Mouse (Mus musculus) liver, adult (tissue): ENCODE results near the gene Adarb2.

Experiments used
- GATA4 ChIP-seq: IDR thresholded peaks from 2 replicates; pipeline ENCODE4 v1.6.1; 2014; ENCODE audit warnings: mild to moderate bottlenecking, low read length; ENCODE audit not compliant: insufficient replicate concordance

Gene Adarb2

DNA sequence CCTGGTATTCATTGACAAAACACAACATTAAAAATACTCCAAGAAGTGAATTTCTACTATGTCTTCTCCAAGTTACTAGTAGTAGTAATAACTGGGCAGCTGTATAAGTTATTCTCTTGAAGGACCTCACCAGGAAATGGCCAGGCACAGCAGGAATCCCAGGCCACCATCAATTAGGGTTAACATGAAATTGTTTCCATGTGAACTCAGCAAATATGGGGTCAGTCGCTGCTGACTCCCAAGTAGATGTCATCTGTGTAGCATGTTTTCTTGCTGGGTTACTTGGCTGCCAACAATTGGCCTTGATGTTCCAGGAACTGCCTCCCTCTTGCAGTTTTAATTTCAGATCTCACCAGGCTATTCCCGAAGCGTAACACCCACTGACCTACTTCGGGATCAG lies 248.9 kb downstream of the Adarb2 start:
- no peak for TF ChIP-seq GATA4

DNA sequence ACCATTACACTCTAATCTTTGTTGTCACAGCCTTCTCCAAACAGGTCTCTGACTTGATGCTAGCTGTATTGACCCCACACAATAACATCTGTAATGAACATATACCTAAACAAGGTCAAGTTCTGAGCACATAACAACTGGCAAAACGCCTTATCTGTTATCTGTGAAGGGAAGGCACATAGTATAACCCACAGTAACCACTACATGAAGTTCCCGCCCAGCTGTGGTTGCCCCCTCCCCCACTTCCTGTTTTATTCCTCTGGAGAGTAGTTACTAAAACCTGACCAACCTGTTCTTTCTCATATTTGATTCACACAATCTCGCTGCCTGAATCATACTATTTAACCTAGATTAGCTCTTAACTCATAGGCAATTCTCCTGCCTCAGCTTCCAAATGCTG lies 254.2 kb downstream of the Adarb2 start:
- no peak for TF ChIP-seq GATA4

DNA sequence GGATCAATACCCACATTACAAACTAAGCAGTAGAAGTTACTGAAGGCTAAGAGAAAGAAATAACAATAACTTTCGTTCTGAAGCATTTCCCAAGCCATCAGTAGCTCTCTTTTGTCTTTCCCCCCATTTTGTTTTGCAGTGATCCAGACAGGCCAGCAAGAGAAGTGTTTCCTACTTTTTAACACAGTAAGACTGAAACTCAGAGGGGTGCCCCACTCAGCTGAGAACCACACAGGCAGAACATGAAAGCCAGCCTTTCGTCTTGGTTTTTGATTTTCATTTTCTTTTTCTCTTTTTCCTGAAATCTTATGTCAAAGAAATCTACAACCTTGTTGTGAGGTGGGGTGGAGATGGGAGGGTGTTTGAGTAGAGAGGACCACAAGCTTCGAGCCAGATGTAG lies 255.2 kb downstream of the Adarb2 start:
- no peak for TF ChIP-seq GATA4

DNA sequence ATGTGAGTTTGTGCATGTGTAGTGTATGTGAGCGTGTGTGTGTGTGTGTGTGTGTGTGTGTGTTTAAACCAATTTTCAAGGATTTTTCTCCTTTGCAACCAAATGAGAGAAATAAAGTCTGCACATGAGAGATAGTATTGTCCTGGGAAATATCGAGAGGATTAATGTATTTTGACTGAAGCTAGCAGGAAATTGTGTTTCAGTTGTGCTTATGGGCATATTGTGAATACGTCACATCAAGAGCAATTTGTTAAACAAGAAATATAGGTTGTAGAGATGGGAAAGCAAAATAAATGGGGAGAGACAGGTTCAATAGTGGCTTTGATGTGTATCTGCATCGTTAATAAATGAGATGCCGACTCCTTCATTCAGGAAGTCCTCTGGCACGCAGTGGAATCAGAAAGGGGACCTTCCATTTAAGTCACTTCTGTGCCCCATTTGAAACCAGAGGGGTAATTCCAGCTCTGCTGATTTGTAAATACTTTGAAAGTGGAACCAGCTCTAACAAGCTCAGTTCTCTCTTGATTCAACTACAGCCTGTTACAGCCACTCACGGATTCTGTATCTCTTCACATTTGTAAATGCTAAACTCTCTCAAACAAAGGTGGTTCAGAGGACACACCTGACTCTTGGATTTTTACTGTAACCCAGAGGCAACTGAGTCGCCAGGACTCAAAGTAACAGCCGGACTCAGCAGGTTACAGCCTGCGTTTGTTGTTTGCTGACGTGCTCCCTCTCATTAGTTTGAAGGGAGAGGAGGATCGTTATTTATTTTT lies 265.1 kb downstream of the Adarb2 start:
- TF ChIP-seq GATA4: no peak

DNA sequence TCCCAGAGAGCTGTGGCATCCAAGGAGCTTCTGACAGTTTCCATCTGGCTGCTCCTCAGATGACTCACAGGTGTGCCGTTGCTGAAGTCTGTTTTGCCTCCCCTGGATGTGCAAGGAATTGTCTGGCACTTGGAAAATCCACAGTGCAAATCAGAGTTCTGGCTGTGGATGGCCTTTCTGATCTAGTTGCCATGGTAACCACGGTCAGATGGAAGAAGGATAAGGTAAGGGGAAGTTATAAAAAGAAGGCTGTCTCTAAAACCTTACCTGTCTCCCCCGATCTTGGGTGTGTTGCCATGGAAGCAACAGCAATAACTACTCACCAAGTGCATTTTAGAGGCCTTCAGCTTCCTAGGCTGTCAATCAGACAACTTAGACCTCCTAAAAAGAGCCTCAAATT lies 273.6 kb downstream of the Adarb2 start:
- TF ChIP-seq GATA4: no peak

DNA sequence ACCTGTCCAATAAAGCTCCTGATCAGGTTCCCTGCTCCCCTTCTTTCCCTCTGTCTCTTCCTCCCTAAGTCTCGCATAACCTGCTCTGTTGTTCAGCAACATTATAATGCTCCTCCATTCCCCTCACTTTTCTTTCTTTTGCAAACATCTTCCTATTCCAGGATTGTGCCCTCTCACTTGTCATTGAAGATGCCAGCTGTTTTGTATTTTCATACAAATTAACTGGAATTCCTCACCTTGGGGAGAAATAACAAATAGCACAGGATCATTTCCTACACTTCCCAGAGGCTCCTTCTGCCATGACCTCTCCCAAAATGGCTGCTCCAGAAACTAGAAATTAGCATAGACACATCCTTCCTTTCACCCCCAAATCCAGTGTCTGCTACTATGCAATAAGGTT lies 276.1 kb downstream of the Adarb2 start:
- TF ChIP-seq GATA4: no peak

DNA sequence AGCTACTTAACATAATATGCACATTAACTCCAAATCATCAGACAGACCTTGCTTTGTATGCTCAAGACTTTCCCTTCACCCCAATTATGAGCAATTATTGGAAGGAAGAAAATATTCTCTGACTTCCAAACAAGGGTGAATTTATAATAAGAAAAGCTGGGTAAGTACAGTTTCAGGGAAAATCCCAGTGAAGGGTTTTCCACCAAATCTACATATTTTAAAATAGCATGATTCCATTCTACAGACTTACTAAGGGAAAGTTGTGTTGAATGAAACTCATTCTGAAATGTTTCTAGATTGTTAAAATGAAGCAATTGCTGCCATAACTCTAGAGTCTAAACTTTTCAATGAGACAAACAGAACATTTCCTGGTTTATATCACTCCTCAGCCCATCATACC lies 277.3 kb downstream of the Adarb2 start:
- TF ChIP-seq GATA4: no peak

DNA sequence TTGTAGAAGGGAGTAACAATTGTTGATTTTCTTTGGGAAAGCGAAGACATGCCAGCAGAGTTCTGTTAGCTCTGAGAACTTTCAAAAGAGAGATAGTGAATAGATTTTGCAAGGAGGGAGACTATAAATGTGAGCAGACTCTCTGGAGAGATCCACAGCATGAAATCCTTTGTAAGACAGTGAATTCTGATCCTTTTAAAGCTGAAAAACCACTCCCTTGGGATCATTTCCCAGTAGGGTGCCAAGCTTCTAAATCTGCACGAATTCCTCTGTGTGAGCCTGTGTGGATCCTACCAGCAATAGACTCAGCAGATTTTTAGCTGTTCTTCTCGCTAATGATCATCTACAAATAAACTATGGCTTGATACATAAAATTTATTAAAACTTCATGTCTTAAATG lies 278.7 kb downstream of the Adarb2 start:
- TF ChIP-seq GATA4: no peak

DNA sequence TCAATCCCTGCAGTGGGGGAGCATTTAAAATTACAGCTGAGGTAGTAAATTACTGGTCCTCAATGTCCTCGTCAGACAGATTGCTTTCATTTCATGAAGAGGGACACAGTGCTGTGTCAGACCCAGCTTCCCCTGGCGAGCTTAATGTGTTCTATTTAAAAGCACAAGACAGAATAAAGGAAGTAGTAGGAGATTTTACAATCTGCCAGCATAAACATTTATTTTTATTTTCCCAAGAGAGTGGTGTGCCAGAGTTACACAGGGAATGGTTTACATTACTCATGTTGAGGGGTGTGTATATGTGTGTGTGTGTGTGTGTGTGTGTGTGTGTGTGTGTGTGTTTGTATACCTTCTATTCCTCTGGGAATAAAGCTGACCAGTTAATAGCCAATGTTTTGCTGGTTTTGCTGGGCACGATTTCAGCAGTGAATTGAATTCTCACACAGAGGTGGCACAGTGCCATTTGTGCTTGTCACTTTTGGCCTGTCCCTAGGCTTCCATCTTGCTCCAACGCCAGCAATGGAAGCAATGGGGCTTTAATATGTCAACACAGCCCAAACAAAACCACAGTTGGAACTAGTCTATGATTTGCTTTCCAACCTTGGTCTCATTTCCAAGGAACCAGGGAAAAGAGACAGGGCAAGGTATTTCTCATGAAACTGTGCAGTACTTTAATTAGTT lies 282.1 kb downstream of the Adarb2 start:
- TF ChIP-seq GATA4: no peak

DNA sequence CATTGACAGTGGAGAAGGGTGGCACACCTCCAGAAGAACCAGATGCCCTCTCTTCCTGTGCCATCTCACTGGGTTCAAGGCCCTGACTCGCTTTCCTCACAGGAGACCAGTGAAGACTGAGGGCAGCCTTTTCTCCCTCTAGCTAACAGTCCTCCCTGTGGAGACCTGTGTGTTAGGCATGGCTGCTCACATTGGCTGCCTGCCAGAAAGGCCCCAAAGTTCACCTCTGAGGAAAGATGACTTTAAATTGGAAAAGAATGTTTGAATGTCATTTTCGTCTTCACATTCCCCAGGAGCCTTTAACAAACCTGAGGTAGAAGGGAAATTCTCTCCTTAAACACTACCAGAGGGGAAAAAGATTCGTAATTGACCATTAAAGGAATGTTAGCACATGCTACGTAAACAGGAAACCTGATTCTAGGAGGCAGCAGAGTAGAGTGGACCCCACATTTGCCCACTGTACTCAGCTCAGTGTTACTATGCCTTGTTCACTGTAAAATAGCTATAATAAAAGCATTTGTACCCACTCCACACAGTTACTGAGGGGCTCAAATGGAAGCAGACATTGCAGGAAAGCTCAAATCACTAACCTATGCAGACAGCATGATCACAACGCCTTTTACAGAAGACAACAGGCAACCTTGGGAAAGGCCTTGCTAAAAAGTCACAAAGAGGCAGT lies 285.2 kb downstream of the Adarb2 start:
- TF ChIP-seq GATA4: no peak

DNA sequence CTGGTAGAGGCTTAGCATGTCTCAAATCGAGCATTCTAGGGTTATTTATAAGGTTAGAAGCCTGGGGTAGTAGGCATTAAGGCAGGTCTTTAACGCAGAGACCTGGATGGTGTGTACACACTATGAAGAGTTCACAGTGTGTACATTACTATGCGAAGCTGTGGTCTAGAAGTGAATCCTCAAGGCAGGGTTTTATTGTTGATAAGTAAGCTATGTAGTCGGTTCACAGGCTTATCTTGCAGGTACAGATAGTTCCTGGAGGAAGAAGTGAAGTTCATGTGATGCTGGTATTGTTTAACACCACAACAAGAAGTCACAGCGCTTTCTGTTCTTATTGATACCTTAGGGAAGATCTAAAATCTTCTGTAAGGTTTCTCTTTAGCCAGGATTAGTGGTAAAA lies 290.7 kb downstream of the Adarb2 start:
- TF ChIP-seq GATA4: no peak

DNA sequence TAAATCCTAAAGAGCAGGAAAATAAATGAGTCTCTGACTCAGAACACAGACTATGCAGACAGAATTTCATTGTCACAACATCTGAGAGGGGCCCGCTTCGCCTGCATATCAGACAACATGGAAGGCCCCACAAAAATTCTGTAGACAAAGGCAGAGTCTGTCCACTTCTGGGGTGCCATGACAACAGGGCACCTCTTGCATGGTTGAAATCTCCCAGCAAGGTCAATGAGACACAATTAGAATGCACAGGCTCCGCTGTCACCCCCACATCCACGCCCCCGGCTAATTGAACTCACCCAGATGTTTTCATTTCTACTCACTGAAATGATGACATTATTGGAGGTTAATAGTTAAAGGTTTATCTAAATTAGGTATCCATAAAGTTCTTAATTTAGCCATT lies 296.9 kb downstream of the Adarb2 start:
- TF ChIP-seq GATA4: no peak

DNA sequence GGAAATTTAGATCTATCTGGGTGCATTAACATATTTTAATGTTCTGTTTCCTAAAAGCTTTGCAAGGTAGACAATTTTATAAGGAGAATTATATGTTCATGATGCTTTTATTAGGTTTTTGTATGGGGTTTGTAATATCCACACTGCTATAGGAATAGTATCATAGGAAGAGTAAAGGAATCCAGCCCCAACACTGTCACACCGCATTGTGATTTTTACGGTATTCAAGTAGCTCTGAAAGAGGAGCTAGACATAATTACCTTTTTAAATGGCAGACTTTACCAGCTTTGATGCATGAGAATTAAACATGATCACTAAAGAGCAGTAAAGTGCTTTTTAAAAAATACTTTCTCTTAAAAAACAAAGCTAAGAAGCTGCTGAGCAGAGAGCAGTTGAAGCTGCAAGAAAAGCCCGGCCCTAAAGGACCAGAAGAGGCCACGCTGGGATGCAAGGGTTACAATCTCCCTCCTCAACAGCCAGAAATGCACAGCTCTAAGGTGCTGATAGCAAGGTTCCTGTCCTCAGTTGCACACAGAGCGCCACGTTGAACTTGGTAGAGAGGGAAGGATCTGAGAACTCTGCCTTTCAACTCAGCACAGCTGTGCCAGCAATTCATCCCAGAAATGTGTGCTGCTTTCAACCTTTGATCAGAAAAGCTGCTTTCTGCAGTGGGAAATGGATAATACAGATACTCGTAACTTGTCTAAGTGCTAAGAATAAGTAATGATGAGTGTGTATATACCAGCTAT lies 308.6 kb downstream of the Adarb2 start:
- no peak for TF ChIP-seq GATA4

DNA sequence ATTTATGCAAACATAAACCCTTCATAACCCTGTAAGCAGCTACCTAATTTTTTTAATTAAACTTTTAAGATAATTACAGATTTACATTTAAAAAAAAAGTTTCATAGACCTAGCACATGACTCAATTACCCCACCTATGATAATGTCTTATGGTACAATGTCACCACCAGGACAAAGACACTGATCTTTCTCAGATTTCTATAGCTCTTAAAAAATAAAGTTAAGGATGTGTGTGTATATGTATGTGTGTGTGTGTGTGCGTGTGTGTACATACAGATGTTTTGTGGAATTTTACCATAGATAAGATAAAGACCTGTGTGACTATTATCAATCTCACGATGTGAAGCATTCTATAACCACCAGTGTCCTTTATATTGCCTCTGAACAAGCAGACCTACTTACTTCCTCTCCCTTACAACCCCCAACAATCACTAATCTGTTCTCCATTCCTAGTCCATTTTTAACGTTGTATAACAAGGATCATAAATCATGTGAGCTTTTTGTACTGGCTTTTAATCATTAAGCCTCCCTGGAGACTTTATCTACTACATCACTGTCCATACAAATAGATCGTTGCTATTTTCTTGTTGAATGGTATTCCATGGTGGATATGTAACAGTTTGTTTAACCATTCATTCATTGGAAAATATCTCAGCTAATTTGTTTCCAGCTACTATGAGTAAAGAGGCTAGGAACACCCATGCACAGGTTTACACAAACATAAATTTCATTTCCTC lies 313.5 kb downstream of the Adarb2 start:
- no peak for TF ChIP-seq GATA4

DNA sequence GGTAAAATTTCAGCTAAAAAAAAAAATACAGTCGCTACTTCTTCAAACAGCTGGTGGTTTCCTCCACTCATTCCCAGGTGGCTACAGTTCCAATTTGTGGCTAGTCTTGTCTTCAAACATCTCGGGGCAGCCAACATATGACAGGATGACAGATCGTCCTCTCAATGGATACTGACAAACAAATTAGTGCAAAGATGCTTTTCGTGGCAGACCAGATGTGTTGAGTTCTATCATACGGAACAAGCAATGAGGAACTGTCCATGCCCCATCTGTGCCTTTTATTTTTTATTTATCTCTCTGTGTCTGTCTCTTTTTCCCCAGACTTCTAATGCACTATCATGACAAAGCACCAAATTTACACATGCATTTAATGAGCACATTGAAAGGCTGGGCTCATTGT lies 316.5 kb downstream of the Adarb2 start:
- TF ChIP-seq GATA4: no peak
